Comparison of ENCODE assay signal across 8 mouse cellular contexts in genomic region chr3:152191791-152192237, GRCm38 (mm10). TPM values are rescaled to one million over a fixed set of nuclear protein-coding genes. Genes with fewer than 3 reads are reported as not detected.
DNase-seq lines count a peak whose midpoint lies in the region; ATAC-seq and TF ChIP-seq lines count a peak whose summit lies in the region.

No protein-coding gene starts in this region.

- H3K4me2 ChIP-seq in kidney, embryonic 14.5 days (replicated peaks; ENCODE audit: low read depth, low read length) = peak overlapping the region; percentile 51
- H3K4me2 ChIP-seq in stomach, embryonic 16.5 days (ENCODE audit: low read depth, low read length) = peak overlapping the region; percentile 60

- H3K9me3 ChIP-seq in kidney, embryonic 14.5 days (ENCODE audit: control insufficient read depth, low read length) = no peaks in the 10 kb centered on the region
- no peaks in the 10 kb centered on the region for H3K9me3 ChIP-seq in stomach, embryonic 16.5 days (replicated peaks; ENCODE audit: control insufficient read depth, low read length)

- H3K27ac ChIP-seq in testis, adult 2 months (ENCODE audit: control insufficient read depth, insufficient read depth, low read depth, low read length) = peak overlapping the region; percentile 44
- peak overlapping the region; percentile 78 for H3K27ac ChIP-seq in kidney, embryonic 14.5 days (ENCODE audit: low read depth, low read length)
- H3K27ac ChIP-seq in stomach, embryonic 16.5 days (ENCODE audit: low read length) = peak overlapping the region; percentile 95

- H3K9ac ChIP-seq in kidney, embryonic 14.5 days (ENCODE audit: low read depth, low read length) = peak overlapping the region; percentile 54
- H3K9ac ChIP-seq in stomach, embryonic 16.5 days (ENCODE audit: low read length) = peak overlapping the region; percentile 68

- TF ChIP-seq POLR2A in testis, adult 2 months (IDR thresholded peaks at IDR 0.05; ENCODE audit: control insufficient read depth, low read depth, low read length) = no peak

- no peak for TF ChIP-seq CTCF in testis, adult 2 months (IDR thresholded peaks at IDR 0.05; ENCODE audit: control insufficient read depth, insufficient read depth, insufficient replicate concordance, low read depth, low read length)

- H3K4me1 ChIP-seq in testis, adult 2 months (ENCODE audit: control insufficient read depth, insufficient read depth, low read length) = no peaks in the 10 kb centered on the region; the same call in none of the 2 replicates
- H3K4me1 ChIP-seq in kidney, embryonic 14.5 days (ENCODE audit: control insufficient read depth, insufficient read depth, low read length) = peaks cover 16% of the 10 kb centered on the region; the same call in 1 of the 2 replicates
- peaks cover 9% of the 10 kb centered on the region for H3K4me1 ChIP-seq in stomach, embryonic 16.5 days (ENCODE audit: control insufficient read depth, insufficient read depth, low read length)

- no peaks in the 10 kb centered on the region for H3K36me3 ChIP-seq in testis, adult 2 months (ENCODE audit: control insufficient read depth, insufficient read depth, low read length)
- no peaks in the 10 kb centered on the region for H3K36me3 ChIP-seq in kidney, embryonic 14.5 days (ENCODE audit: control insufficient read depth, insufficient read depth, low read length)
- H3K36me3 ChIP-seq in stomach, embryonic 16.5 days (ENCODE audit: control insufficient read depth, insufficient read depth, low read length) = no peaks in the 10 kb centered on the region

- no peaks in the 10 kb centered on the region for H3K27me3 ChIP-seq in testis, adult 2 months (ENCODE audit: control insufficient read depth, insufficient read depth, low read length)
- no peaks in the 10 kb centered on the region for H3K27me3 ChIP-seq in kidney, embryonic 14.5 days (ENCODE audit: control insufficient read depth, insufficient read depth, low read length)
- no peaks in the 10 kb centered on the region for H3K27me3 ChIP-seq in stomach, embryonic 16.5 days (ENCODE audit: control insufficient read depth, insufficient read depth, low read length)

- H3K4me3 ChIP-seq in testis, adult 2 months (ENCODE audit: control insufficient read depth, low read depth, low read length) = peak overlapping the region; percentile 23
- H3K4me3 ChIP-seq in kidney, embryonic 14.5 days (ENCODE audit: low read length) = peak overlapping the region; percentile 45
- peak overlapping the region; percentile 52 for H3K4me3 ChIP-seq in stomach, embryonic 16.5 days (replicated peaks; ENCODE audit: low read length)

- peak; percentile 36 for ATAC-seq in kidney, embryonic 14.5 days (ENCODE audit: low FRiP score, low TSS enrichment)
- peak; percentile 65 for ATAC-seq in stomach, embryonic 16.5 days (ENCODE audit: insufficient read depth, low FRiP score)

- 12% methylated on average over 6 of the region's 6 CpGs for WGBS in kidney, embryonic 14.5 days
- WGBS in stomach, embryonic 16.5 days = 5% methylated on average over 6 of the region's 6 CpGs

- no peak for DNase-seq in testis, postnatal 14 days (ENCODE audit: low spot score)
- peak; percentile 52 for DNase-seq in embryo, embryonic 10 days (ENCODE audit: low spot score)
- DNase-seq in heart, adult 9 months (ENCODE audit: low spot score in 2 of 2) = peak; percentile 58 to 61
- DNase-seq in lung, postnatal 36 days = peak; percentile 91
- no peak for DNase-seq in layer of hippocampus, adult 8-10 months (ENCODE audit: low spot score in 2 of 2)

RNA-seq across cellular contexts. Expression of gene Dnajb4, which starts 18.3 kb away (rescaled TPM):
- 72.6 and 94.4 TPM in 2 replicates for polyA plus RNA-seq in testis, adult 2 months (2012; rRNA removed)
- polyA plus RNA-seq in kidney, embryonic 14.5 days (2014; fragmentation: Nextera tagmentation; extraction: Ambion mirVana) = 23.9 and 26.2 TPM in 2 replicates
- 38.9 and 39.8 TPM in 2 replicates for polyA plus RNA-seq in stomach, embryonic 16.5 days (2015; fragmentation: Nextera tagmentation; extraction: Ambion mirVana)
- total RNA-seq in layer of hippocampus, adult 8-10 months (2022) = 10 to 100 TPM; 51.8 to 78.7 (median 62.1) TPM

RNA-seq across cellular contexts. Expression of gene Fubp1, which starts 18.4 kb away (rescaled TPM):
- 55.8 and 58.6 TPM in 2 replicates for polyA plus RNA-seq in testis, adult 2 months (2012; rRNA removed)
- polyA plus RNA-seq in kidney, embryonic 14.5 days (2014; fragmentation: Nextera tagmentation; extraction: Ambion mirVana) = 283 and 332 TPM in 2 replicates
- 156 and 169 TPM in 2 replicates for polyA plus RNA-seq in stomach, embryonic 16.5 days (2015; fragmentation: Nextera tagmentation; extraction: Ambion mirVana)
- 100 to 1,000 TPM; 114 to 141 (median 131) TPM for total RNA-seq in layer of hippocampus, adult 8-10 months (2022)

RNA-seq across cellular contexts. Expression of gene Gipc2, which starts 25.8 kb away (rescaled TPM):
- 7.5 and 9.7 TPM in 2 replicates for polyA plus RNA-seq in testis, adult 2 months (2012; rRNA removed)
- polyA plus RNA-seq in kidney, embryonic 14.5 days (2014; fragmentation: Nextera tagmentation; extraction: Ambion mirVana) = 16.0 and 22.2 TPM in 2 replicates
- 56.1 and 59.9 TPM in 2 replicates for polyA plus RNA-seq in stomach, embryonic 16.5 days (2015; fragmentation: Nextera tagmentation; extraction: Ambion mirVana)
- total RNA-seq in layer of hippocampus, adult 8-10 months (2022) = 1 to 10 TPM in 3 of 4 experiments, under 1 TPM in 1; 0.68 to 1.9 (median 1.5) TPM

Comparison
In these comparisons a context has a peak if more than half of its experiments do, and no peak if none do; other contexts are left out.
1. H3K27ac ChIP-seq: peak in every context shown above with its lines; median percentile 95 in stomach, embryonic 16.5 days; 78 in kidney, embryonic 14.5 days; 44 in testis, adult 2 months.
2. DNase-seq: peak in embryo, embryonic 10 days (single experiment), heart, adult 9 months (2 of 2) and lung, postnatal 36 days (single experiment); none in testis, postnatal 14 days (single experiment) and layer of hippocampus, adult 8-10 months (0 of 2).
3. Peak in every context shown above with its lines, with median percentiles within 50 percentile points of each other: H3K4me3 ChIP-seq.